Mouse (Mus musculus) erythroblast, embryonic 14.5 days (primary cell): ENCODE results near the gene Hspe1.

ENCODE experiments used
- GATA1 ChIP-seq: IDR thresholded peaks from 2 replicates; pipeline ENCODE4 v1.6.1; 2012; ENCODE audit warnings: low read length, inconsistent platforms, mixed read lengths
- TAL1 ChIP-seq: IDR thresholded peaks from 3 replicates; pipeline ENCODE4 v1.6.1; 2012; ENCODE audit warnings: low read length, inconsistent platforms, mixed read lengths

DNA sequence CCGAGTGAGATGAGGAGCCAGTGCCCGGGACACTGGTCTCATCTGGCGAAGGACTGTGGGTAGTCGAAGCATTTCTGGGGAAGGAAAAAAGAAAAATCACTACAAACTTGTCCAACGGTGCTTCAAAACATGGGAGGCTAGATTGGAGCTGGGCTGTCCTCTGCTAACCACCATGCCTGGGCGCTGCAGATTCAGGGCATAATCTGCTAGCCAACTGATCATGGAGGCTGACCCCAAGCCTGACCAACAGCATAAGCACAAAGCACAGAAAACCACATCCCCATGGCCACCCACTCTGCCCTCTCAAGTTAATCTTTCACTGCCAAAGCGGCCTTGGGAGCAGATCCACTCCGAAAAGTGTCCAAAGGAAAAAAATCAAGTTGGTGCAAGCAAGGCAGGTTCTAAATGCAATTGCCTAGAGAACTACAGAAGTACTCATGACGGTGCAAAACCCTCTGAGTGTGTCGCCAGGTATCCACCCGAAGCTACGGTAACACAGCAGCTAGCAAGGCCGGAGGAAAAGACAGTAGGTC lies 998 bp upstream of the Hspe1 start:
- TF ChIP-seq TAL1: no peak
- TF ChIP-seq GATA1: no peak
